Mouse (Mus musculus) left cerebral cortex, adult 18-20 months (tissue): Measurements from ENCODE around the gene 2610528J11Rik. TPM values are rescaled to one million over a fixed set of nuclear protein-coding genes. Genes with fewer than 3 reads are reported as not detected.
A peak's percentile ranks its signal among the peaks of the same experiment; 100 is the strongest.

Experiments used
- DNase-seq, 2 experiments: peaks; one replicate each; pipeline ENCODE4 v3.0.0; 2021 to 2022; ENCODE audit warnings: low spot score in 2 of 2, mixed read lengths in 1 of 2
- total RNA-seq, 2 experiments: library from RNA; stranded (reverse); gene quantifications; 2 replicates each; pipeline ENCODE4 v1.2.3; 2021

2610528J11Rik gene
- total RNA-seq, 2 experiments from 2014 or later: not detected

DNA sequence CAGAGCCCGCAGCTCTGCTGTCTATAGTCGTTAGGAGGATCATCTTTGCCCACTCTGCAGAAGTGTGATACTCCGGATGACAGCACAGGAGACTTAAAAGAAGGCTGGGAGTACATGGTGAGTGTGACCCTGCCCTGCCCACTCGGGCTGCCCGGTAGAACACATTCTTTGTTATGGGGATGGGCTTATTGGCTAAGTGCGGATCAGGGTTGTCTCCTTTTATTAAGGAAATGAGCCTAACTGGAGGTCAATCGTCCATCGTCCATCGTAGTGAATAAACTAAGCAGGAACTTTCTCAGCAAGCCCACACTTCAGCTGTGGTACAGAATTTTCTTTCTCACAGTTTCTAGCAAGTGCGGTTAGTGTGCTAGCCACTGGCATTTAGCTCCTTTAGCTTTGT is 13.1 kb downstream of the 2610528J11Rik start:
- no peak for DNase-seq

DNA sequence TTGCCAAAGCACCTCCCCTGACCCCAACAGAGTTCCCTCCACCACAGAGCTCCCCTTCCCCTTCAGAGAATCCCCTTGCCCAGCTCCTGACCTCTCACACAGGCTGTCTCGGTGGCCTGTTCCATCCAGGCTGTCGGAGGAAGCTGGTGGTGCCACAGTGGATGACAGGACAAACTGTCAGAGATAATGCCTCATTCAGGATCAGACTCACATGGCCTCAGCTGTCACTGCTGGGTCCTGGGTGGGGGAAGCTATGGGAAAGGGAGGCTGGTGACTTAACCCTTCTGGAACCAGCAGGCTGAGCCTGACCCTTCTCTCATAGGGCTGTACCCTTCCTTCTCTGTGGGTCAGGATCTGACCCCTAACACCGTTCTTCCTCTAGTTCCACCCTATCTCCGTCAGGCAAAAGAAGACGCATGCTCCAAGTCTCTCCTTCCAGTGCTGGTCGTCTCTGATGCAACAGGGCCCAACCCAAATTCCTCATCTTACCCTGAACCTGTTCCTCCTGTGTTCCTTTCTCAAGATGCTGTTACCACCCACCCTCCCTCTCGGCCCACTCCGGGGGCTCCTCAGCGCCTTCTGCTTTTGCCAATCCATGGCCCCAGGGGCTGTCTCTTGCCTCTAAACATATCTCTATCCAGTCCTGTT is 15.8 kb downstream of the 2610528J11Rik start:
- peak in 1 of 2 experiments; percentile 15 for DNase-seq

DNA sequence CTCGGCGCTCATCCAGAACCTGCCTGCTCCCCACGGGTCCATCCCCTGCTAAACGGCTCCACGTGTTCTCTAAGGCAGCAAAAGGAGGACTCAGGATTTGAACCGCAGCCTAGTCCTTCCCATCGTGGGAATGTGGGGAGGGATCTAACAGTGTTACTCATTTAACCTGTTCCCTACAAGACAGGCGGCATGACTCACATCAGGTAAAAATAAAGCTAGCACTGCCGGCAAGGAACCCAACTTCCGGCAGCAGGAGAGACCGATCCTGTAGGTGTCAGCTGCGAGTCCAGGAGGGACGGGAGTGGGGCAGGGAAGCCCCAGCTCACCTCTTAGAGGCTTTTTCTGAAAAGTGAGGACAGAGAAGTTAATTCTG is 16.3 kb downstream of the 2610528J11Rik start:
- DNase-seq: peak; percentile 48 to 53

DNA sequence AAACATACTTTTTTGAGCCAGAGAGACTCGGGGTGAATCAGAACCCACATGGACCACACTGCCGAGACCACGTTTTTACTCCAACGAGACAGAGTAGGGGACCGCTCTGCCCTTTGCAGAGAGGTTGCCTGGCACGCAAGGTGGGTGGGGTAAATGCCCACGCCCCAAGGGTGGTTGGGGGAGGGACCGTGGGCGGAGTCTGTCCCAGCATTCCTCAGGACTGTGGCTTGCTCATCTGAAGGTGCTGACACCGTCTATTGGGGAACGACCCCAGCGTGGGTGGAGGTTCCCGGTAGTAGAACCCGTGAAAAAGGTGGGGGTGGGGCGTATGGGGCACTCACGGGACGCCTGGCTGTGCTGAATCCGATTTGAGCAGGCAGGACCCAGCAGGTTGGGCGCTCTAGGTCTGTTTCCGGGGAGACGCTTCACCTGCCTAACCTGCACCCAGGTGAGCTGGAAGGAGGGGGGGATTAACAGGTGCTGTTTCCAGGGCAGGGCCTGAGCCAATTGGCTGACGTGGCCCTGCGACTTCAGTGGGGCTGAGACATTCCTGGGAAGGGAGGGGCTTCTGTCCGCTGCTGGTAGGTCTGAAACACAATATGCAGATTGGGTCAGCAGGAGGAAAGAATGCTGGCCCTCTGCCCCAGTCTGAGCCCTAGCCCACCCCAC is 16.9 kb downstream of the 2610528J11Rik start, which contains the start of gene Tmem125:
Gene Tmem125, minus strand, starts transcription at position 453 of the 669 bp plus-strand sequence.
- peak; percentile 8 to 39 for DNase-seq

DNA sequence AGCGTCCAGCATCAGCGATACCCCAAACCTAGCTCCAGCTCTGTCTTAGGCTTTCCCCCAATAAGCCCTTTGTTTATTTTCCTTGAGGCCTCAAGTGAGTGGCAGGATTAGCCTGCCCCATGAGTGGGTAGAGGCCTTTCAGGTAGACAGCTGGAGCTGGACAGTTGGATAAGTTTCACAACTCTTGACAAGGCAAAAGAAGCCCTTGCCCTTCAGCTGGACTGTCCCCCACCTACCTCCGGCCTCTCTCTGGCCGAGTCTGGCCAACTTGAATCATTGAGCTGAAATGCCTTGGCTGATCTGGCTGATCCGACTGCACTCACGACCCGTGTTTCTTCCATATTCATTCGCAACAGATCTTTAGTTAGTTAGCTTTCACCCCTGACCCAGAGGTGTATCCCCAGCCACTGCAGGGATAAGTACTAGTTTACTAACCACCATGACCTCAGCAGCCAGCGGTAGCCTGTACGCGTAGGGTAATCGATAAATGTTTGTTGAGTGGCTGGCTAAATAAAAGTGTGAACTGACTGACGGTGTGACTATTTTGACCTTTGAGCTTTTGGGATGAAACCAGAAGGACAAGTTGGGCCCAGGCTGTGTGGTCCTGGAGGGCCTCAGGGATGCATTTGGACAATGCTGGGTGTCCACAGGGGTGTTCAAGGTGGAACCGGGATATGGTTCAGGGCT is 17.8 kb downstream of the 2610528J11Rik start:
- no peak for DNase-seq

DNA sequence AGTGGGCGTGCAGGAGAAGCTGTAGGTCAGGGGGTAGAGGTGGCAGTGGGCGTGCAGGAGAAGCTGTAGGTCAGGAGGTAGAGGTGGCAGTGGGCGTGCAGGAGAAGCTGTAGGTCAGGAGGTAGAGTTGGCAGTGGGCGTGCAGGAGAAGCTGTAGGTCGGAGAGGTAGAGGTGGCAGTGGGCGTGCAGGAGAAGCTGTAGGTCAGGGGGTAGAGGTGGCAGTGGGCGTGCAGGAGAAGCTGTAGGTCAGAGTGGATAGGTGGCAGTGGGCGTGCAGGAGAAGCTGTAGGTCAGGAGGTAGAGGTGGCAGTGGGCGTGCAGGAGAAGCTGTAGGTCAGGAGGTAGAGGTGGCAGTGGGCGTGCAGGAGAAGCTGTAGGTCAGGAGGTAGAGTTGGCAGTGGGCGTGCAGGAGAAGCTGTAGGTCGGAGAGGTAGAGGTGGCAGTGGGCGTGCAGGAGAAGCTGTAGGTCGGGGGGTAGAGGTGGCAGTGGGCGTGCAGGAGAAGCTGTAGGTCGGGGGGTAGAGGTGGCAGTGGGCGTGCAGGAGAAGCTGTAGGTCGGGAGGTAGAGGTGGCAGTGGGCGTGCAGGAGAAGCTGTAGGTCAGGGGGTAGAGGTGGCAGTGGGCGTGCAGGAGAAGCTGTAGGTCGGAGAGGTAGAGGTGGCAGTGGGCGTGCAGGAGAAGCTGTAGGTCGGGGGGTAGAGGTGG is 20.8 kb downstream of the 2610528J11Rik start:
- DNase-seq: peak; percentile 67 to 71

DNA sequence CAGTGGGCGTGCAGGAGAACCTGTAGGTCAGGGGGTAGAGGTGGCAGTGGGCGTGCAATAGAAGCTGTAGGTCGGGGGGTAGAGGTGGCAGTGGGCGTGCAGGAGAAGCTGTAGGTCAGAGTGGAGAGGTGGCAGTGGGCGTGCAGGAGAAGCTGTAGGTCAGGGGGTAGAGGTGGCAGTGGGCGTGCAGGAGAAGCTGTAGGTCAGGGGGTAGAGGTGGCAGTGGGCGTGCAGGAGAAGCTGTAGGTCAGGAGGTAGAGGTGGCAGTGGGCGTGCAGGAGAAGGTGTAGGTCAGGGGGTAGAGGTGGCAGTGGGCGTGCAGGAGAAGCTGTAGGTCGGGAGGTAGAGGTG is 21.3 kb downstream of the 2610528J11Rik start:
- DNase-seq: peak; percentile 17 to 21

DNA sequence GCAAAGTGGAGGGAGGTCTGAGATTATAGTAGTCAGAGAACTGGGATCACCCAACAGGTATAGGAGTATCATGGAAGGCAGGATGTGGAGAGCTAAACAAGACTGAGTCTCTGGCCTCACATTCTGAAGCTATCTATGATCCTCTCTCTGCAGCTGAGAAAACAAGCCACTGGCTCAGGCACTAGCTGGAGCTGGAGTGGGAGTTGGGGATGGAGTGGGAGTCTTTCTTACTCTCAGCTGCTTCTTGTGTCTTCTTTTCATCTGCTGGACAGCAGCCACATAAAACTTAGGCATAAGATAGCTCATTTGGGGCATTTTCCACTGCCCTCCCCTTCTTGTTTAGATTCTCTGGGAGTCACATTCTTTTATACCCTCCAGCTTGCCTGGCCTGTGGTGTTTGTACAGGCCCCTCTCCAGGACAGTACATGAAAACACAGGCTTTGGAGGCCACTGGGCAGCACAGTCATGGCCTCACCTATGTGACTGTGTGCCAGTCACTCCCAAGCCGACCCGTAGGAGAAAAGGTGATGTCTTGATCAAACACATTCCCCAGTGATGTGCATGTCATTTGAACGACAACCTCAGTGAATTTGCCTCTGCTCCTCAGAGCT is 26.3 kb downstream of the 2610528J11Rik start:
- peak; percentile 30 to 45 for DNase-seq

DNA sequence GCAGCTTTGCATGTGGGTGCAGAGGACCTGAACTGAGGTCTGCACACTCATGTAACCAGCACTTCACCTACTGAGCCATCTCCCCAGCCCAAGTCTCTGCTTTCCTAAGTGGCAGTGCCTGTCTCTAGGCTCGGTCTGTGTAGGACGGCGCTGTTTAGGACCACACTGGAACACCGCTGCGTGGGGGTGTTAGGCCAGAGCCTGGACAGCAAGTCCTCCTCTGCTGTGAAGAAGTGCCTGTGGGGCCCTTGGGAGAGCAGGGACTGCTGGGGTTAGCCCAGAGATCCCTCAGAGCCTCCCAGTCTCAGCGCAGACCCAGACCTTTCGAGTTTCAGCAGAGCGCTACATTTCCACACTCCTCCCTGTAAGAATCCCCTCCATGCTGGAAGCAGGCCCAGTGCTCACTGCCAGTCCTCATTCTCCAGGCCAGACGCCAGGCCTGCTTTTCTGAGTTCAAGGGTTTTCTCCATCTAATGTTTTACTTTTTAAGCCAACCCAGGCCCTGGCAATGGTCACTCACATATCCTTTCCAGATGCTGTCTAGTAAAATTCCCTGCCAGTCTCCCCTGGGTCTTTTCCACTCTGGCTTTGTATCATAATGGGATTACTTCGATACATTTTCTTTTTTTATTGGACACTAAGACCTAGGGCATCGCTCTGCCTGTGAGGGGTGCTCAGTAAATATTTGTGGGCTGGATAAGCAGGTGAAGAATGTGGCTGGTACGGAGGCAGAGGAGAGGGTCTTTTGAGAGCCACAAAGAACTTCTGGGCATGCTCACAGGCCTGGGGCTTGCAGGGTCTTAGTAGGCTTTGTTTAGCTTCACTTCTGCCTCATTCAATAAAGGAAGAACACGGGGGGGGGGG is 37.5 kb downstream of the 2610528J11Rik start:
- no peak for DNase-seq

DNA sequence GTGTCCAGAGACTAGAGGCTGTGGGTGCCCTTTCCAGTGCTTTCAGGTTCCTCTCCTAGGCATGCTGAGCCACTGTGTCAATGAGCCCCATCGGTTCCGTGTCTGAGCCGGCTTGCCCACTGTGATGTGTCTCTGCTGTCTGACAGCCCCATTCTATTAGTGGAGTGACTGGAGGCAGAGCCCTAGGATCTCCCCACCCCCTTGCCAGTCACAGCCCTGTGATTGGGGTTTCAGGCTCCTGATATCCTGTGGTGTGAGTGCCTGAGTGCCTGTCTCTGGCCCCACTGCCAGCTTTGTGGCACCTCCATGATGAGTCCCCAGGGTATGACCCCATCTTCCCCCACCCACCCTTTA is 38.1 kb downstream of the 2610528J11Rik start:
- DNase-seq: no peak

DNA sequence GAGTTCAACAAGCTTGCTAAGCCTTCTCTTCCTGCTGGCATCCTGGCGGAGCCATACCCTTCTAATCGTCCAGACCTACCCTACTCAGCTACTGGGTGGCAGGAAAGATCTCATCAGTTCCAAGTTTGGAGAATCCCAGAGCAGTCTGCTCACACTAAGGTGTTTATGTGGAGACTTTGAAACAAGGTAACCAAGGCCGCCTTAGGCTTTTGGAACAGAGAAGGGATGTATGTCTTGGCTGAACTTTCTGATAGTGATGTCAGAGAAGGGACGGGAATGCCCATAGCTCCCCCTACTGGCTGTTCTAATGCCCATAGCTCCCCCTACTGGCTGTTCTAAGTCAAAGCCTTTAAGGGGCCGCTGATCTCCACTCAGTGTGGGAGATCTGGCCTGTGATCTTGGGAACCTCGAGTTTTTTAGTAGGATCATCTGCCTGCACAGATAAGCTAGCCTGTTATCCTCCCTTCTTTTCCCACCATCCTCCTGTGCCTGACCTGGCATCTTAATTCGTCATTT is 39.4 kb downstream of the 2610528J11Rik start:
- peak; percentile 44 to 65 for DNase-seq

DNA sequence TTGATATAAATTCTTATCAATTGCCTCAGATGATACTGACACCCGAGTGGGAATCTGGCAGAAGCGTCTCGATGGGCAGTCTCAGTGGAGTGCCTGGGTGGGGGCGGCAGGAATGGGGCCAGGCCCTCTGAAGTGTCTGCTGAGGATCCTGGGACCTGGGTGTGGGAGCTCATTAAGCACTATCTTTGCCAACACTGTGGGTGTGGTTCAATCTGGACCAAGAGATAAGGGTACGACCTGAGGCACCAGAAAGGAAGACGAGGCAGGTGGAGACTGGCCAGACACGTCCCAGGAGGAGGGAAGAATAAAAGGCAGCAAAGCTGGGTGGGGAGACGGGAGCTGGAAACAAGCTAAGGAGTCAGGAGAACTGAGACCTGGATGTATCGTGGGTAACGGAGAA is 41.9 kb downstream of the 2610528J11Rik start:
- no peak for DNase-seq

DNA sequence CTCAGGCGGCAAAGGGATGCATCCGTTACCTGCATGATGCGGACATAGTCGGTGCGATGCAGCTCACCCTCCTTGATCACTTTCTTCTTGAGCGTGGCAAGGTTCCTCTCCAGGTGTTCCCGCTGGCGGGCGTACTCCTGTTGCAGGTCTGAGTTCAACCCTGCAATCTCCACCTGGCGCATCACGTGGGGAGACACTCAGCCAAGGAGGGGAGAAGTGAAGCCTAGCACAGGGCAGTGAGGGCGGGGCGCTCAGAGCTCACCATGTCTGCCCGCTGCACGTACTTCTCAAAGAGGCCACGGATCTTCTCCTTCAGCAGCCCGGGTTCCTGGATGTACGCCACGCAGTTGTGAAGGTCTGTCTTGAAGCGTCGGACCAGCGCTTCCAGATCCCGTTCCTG is 42.5 kb downstream of the 2610528J11Rik start:
- no peak for DNase-seq

DNA sequence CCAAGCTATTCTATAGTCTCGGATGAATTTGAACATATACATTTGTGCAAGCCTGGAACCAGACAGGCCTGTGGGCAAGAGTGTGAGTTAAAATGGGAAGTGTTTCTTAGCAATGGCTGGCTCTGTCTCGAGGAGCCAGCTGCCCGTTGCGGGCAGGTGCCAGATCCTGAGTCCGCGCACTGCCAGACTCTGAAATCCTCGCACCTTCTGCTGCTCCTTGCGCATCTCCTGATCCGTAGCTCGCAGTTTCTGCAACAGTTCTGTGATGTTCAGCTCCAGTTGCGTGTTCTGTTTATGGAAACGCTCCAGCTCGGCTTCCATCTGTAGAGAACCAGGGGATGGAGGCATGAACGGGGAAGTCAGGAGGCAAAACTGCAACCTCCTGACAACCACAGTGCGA is 44.6 kb downstream of the 2610528J11Rik start:
- peak; percentile 68 to 74 for DNase-seq

DNA sequence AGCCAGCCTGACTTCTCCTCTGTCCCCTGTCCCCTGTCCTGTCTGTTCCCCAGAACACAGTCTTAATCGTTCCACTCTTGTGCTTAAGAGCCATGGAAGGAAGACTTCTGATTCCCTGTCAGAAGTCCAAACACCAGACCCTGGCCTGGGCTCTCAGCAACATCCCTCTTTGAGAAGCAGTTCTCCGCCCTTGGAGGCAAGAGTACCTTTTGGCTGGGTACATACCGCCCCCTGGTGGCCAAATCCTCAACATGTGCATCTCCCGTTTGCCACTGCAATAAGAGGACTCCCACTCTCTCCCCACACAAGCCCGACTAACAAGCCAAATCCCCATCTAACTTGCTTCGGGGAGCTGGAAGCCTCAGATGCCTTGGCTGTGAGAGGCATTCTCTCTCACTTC is 49.3 kb downstream of the 2610528J11Rik start:
- DNase-seq: peak; percentile 90 to 97

DNA sequence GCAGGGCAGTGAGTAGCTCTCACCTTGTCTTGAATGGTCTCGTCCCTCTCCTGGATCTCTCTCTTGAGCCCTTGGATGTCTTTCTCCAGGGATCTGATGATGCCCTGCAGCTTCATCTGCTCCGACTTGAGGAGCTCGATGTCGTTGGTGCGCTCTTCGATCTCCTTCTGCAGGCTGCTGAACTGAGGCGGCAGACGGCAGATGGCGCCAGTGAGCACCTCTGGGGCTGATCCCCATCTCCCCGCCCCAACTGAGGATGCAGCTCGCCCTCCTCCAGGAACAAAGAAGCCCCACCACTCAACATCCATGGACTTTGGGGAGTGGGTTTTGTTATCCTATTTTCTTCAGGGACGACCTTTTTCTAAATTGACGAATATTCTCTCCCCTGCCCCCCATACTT is 52.5 kb downstream of the 2610528J11Rik start:
- DNase-seq: peak; percentile 44 to 65
